Comparison of ENCODE assay signal across 11 mouse cellular contexts in genomic region chr11:85095116-85095515, GRCm38 (mm10). TPM values are rescaled to one million over a fixed set of nuclear protein-coding genes. Genes with fewer than 3 reads are reported as not detected.
DNase-seq lines count a peak whose midpoint lies in the region; ATAC-seq and TF ChIP-seq lines count a peak whose summit lies in the region.
"Had no signal": no experiment of that assay in that cellular context is flagged by ENCODE, and none has a peak within 500 bp of the region (broad histone marks: within the 10 kb centered on the region; RNA-seq: fewer than 3 reads in every experiment).

No protein-coding gene starts in this region.

- H3K9me3 ChIP-seq in liver, embryonic 11.5 days (ENCODE audit: control insufficient read depth, low read length) = no peaks in the 10 kb centered on the region
- no peaks in the 10 kb centered on the region for H3K9me3 ChIP-seq in forebrain, embryonic 16.5 days (ENCODE audit: control insufficient read depth, low read length)

- H3K9ac ChIP-seq in liver, embryonic 11.5 days (ENCODE audit: low read depth, low read length) = no peak overlapping the region
- no peak overlapping the region for H3K9ac ChIP-seq in forebrain, embryonic 16.5 days (replicated peaks; ENCODE audit: low read depth, low read length)

- ATAC-seq in liver, embryonic 11.5 days (replicated peaks; ENCODE audit: low FRiP score) = no peak
- ATAC-seq in forebrain, embryonic 16.5 days = no peak

- H3K27me3 ChIP-seq in liver, embryonic 11.5 days (replicated peaks; ENCODE audit: control insufficient read depth, insufficient read depth, low read length) = no peaks in the 10 kb centered on the region
- H3K27me3 ChIP-seq in myocyte (ENCODE audit: control insufficient read depth, insufficient read depth, insufficient read length) = no peaks in the 10 kb centered on the region
- no peaks in the 10 kb centered on the region for H3K27me3 ChIP-seq in forebrain, embryonic 16.5 days (replicated peaks; ENCODE audit: control insufficient read depth, insufficient read depth, low read length)

- H3ac ChIP-seq in myocyte (ENCODE audit: control insufficient read depth, insufficient read length) = no peak overlapping the region

- no peaks in the 10 kb centered on the region for H3K79me2 ChIP-seq in myocyte (ENCODE audit: control insufficient read depth, insufficient read depth)

- DNase-seq in liver (peak; percentile 36), ZHBTc4 (ENCODE audit: low read depth, low spot score) (peak; percentile 21)
- no peak for DNase-seq in liver, embryonic 11.5 days (ENCODE audit: low spot score)
- peak; percentile 32 for DNase-seq in embryo, embryonic 10 days (ENCODE audit: low spot score)
- DNase-seq in kidney, postnatal 10 days = no peak
- DNase-seq: cerebellum, adult 11-12 months; heart, postnatal 14 days; lung, postnatal 4 days had no signal

- 68% methylated on average over 5 of the region's 5 CpGs for WGBS in liver, embryonic 11.5 days
- 56% methylated on average over 5 of the region's 5 CpGs for WGBS in forebrain, embryonic 16.5 days

- H3K27ac ChIP-seq in liver, embryonic 11.5 days (ENCODE audit: low read depth, low read length) = no peak overlapping the region
- H3K27ac ChIP-seq in forebrain, embryonic 16.5 days (ENCODE audit: low read length) = no peak overlapping the region
- H3K27ac ChIP-seq: layer of hippocampus, adult 2 months had no signal

- H3K4me2 ChIP-seq in liver, embryonic 11.5 days = no peak overlapping the region
- H3K4me2 ChIP-seq in myocyte (ENCODE audit: low read depth) = no peak overlapping the region
- no peak overlapping the region for H3K4me2 ChIP-seq in forebrain, embryonic 16.5 days (ENCODE audit: low read length)

- no peak overlapping the region for H3K4me3 ChIP-seq in liver, embryonic 11.5 days (ENCODE audit: low read depth, low read length)
- H3K4me3 ChIP-seq in myocyte = no peak overlapping the region
- H3K4me3 ChIP-seq in forebrain, embryonic 16.5 days (replicated peaks; ENCODE audit: low read length) = no peak overlapping the region
- H3K4me3 ChIP-seq: layer of hippocampus, adult 2 months had no signal

- H3K36me3 ChIP-seq in liver, embryonic 11.5 days (ENCODE audit: control insufficient read depth, insufficient read depth, low read length) = no peaks in the 10 kb centered on the region; the same call in 1 of the 2 replicates
- H3K36me3 ChIP-seq in myocyte (ENCODE audit: control insufficient read depth, insufficient read depth) = peaks cover 10% of the 10 kb centered on the region
- H3K36me3 ChIP-seq in forebrain, embryonic 16.5 days (ENCODE audit: control insufficient read depth, insufficient read depth) = no peaks in the 10 kb centered on the region

- TF ChIP-seq POLR2A in myocyte (IDR thresholded peaks at IDR 0.05; ENCODE audit: insufficient read length, low read depth) = no peak

- 0 out of 2 replicates have a peak, but pooled peaks cover 3% of the 10 kb centered on the region for H3K4me1 ChIP-seq in liver, embryonic 11.5 days (replicated peaks; ENCODE audit: control insufficient read depth, insufficient read depth, low read length)
- H3K4me1 ChIP-seq in forebrain, embryonic 16.5 days (replicated peaks; ENCODE audit: control insufficient read depth, insufficient read depth, low read length) = no peaks in the 10 kb centered on the region

TF ChIP-seq in myocyte, 11 proteins besides CTCF, POLR2A, EP300 and RAD21:
- TF ChIP-seq SRF (IDR thresholded peaks at IDR 0.05; ENCODE audit: control insufficient read depth, insufficient read length, low read depth) = no peak
- peak; percentile 24 to 81 (median 52) for TF ChIP-seq MYOG (IDR thresholded peaks at IDR 0.05; ENCODE audit: control insufficient read depth in 1 of 3, insufficient read depth in 1 of 3, insufficient read length in 2 of 3, low read depth in 2 of 3)
- no peak for TF ChIP-seq REST (IDR thresholded peaks at IDR 0.05; ENCODE audit: insufficient read depth, insufficient read length)
- TF ChIP-seq MAX (IDR thresholded peaks at IDR 0.05; ENCODE audit: low read depth) = no peak
- TF ChIP-seq USF1 (IDR thresholded peaks at IDR 0.05; ENCODE audit: low read depth) = no peak
- TF ChIP-seq MYOD1 (IDR thresholded peaks at IDR 0.05; ENCODE audit: control insufficient read depth in 1 of 3, insufficient read length in 2 of 3, low read depth in 2 of 3) = peak in 2 of 3 experiments; percentile 61 to 73
- TF ChIP-seq TCF3 (IDR thresholded peaks at IDR 0.05; ENCODE audit: insufficient read length, low read depth) = no peak
- TF ChIP-seq TCF12 (IDR thresholded peaks at IDR 0.05; ENCODE audit: insufficient read depth, poor library complexity, severe bottlenecking) = no peak
- no peak for TF ChIP-seq CEBPB (IDR thresholded peaks at IDR 0.05; ENCODE audit: insufficient read depth, poor library complexity, severe bottlenecking)
- no peak for TF ChIP-seq E2F4 (IDR thresholded peaks at IDR 0.05; ENCODE audit: insufficient read depth)
- TF ChIP-seq POLR2AphosphoS2 (IDR thresholded peaks at IDR 0.05; ENCODE audit: insufficient read length, low read depth) = no peak

RNA-seq across cellular contexts. Expression of gene Usp32, which starts 44.8 kb away (rescaled TPM):
- polyA plus RNA-seq in liver, embryonic 11.5 days (2014; fragmentation: Nextera tagmentation; extraction: Ambion mirVana) = 7.9 and 10.9 TPM in 2 replicates
- polyA plus RNA-seq in myocyte (2012; fragmentation: generic; extraction: Trizol) = 4.5 TPM
- 10.5 and 10.9 TPM in 2 replicates for polyA plus RNA-seq in forebrain, embryonic 16.5 days (2015; fragmentation: Nextera tagmentation; extraction: Ambion mirVana)

Comparison
In these comparisons a context has a peak if more than half of its experiments do, and no peak if none do; other contexts are left out.
1. DNase-seq: peak in liver (single experiment), ZHBTc4 (single experiment) and embryo, embryonic 10 days (single experiment); none in liver, embryonic 11.5 days (single experiment) and kidney, postnatal 10 days (single experiment).